Mouse (Mus musculus): ENCODE data around the gene Dgcr2.

The Dgcr2 gene

DNA sequence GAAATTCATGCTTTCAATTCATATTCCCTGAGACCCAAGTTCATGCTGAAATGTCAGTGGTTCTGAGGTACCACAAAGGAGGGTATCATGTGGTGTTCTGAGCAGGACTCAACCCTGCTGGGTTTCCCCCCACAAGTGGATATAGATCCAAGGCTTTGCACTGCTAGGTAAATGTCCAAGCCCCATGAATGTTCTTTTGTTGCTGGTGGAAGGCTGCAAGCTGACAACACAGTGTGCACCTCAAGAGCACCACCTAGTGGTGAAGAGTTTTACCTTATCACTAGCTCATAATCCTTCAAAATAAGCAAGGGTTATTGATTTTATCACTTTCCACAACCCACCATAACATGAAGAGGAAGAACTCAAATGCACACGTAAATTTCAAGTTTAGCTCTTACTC, 49.4 kb downstream of the Dgcr2 start:
- peak; percentile 62 for DNase-seq (ENCODE audit: low read depth, low spot score)

DNA sequence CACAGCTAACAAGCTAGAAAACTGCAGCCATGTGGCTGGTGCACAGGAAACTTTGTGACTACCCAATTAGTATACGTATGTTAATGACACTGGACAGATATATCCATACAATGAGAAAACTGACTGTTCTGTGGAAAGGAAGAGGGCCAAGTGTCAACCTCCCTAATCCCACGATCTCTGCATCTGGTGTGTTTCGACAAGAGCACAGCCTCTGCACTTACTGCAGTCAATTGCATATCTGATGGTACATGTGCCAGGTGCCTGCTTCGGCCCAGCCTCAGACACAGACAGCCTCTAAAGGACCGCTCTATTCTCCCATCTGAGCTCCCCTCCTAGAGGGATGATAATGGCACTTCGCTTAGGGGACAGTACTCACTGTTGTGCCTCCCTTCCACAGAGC, 49.9 kb downstream of the Dgcr2 start:
- DNase-seq (ENCODE audit: low read depth, low spot score) = no peak

DNA sequence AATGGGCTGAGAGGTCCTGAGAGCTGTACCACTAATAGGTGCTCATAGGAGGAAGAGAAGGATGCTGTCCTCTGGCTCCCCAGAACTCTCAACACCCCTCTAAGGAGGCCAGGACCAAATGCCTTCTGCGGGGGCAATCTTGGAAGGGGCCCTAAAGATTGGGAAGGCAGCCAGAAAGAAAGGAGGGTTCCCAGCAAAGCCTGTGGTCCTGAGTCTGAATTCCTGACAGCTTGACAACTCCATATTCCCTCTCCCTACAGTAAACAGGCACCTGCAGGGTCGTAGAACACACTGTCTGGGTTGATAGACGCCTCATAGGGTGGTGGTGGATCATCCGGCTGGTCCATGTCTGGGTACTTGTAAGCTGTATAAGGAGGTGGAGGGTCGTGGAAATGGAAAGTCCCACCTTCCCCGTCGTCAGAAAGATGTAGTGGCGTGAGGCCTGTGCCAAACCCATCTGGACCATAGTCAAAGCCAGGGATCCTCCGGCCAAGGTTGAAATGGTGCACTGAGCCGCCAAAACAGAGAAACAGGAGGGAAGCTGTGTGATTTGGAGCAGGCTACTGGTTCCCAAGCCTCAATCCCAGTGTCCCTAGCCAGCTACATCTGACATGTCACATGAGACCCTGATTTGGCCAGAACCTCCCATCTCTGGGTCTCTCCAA, 54.5 kb downstream of the Dgcr2 start:
- no peak for DNase-seq (ENCODE audit: low read depth, low spot score)

DNA sequence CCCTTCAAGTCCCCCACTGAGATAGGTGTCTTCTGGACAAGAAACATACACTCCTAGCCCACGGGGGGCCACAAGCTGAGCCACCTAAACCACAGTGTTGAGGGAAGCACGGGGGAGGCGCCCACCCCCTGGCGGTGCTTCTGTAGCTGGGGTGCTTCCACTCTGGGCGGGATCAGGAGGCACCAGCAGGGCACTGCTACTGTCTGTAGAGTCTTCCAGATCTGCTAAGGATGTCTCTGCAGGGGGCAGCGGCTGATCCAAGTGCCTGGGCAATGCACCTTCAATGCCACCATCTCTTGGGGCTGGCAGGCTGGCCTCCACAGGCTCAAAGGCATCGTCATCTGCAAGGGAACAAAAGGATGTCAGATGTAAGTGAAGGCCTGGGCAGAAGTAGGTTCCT, 55.9 kb downstream of the Dgcr2 start:
- no peak for DNase-seq (ENCODE audit: low read depth, low spot score)

DNA sequence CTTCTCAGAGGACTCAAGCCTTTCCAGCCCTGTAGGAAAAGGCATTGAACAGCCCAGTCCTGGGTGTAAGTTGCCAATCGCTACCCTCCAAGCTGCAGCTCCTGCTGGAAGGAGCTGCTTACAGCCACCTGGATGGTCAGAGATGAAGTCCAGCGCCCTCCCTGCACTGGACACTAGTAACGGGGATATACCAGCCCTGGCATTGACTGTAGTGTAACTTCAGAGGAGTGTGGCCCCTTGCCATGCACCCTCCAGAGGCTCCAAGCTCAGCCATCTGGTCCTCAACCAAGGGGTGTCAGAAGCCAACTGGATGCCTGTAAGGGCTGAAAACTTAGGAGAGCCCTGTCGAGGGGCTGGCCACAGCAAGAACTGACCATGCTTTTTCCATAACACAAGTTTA, 58.4 kb downstream of the Dgcr2 start:
- DNase-seq (ENCODE audit: low read depth, low spot score) = no peak

DNA sequence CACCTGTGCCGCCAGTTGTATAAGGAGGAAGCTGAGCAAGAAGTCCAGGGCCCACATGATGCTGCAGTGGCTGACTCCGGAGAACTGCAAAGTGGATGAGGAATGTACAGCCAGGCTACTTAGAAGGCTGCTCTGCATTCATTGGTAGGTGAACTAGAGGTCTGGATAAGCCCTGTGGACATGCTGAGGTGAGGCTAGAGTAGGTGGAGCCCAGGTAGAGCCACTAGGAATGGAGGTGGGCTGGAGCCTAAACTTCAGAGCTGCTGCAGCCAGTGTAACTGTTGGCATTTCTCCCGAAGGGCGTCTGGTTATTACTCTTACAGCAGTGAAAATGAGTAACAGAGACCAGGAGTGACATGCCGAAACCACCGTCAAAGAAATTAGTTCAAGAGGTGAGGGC, 60.3 kb downstream of the Dgcr2 start, which contains the start of gene Car15:
Car15 (minus strand) TSS at position 314 of the 400 bp plus-strand sequence.
- no peak for DNase-seq (ENCODE audit: low read depth, low spot score)

DNA sequence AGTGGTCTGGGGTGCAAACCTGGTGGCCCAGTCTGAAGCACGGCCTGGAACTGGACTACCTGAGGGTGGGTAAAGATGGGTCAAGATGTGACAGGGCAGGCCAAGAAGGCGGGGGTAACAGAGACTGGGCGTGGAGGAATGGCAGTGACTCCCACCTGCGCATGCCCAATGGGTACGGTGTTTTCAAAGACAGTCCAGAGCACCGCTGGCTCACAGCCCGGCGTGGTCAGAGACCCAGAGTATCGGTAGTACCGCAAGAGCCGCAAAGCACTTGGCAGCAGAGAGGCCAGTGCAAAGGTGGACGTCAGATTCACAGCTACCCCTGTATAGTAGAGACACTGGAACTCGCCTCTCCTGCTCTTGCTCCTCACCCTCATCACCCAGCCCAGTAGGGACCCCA, 62.9 kb downstream of the Dgcr2 start:
- DNase-seq (ENCODE audit: low read depth, low spot score) = no peak

DNA sequence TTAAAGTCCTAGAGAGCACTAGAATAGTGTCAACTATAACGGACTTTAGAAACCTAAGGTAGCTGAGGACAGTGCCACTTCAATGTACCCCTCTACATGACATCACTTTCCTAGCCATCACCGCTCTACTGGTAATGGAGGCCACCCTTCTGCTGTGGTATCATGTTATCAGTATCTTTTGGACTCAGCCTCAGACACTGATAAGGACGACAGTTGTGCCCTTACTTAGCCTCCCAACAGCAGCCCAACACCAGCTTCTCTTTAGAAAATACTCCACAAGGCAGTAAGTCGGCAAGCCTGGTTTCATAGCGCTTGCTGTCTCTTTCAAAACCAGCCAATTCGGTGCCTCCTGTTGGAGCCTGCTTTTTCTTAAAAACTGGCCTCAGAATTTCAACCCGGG, 63.8 kb downstream of the Dgcr2 start:
- DNase-seq (ENCODE audit: low read depth, low spot score) = no peak

DNA sequence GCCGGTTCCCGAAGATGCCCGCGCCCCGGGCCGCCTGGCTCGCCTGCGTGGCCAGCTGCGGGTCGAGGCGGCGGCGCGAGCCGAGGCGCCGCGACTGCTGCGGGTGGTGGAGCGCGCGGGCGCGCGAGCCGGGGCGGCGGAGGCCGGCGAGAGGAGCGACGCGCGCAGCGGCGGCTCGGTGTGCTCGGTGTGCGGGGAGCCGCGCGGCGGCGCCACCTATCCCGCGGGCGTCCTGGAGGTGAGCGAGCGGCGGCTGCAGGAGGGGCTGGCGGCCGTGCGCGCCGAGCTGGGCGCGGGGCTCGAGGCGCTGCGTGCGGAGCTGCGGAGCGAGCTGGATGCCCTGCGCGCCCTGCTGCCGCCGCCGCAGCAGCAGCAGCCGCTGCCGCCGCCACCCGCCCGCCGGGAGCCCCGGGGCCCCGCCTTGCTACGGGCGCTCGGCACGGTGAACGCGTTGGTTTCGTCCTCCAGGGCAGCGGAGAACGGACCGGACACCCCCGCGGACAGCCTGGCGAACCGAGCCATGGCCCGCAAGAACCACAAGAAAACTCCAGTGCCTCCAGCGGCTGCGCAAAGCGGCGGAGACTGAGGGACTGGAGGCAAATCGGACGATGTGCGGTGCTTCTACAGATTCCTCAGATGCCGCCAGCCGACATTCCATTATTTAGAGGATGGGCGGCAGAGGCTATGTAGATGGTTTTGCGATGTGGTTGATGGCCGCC, 64.5 kb downstream of the Dgcr2 start:
- no peak for DNase-seq (ENCODE audit: low read depth, low spot score)

DNA sequence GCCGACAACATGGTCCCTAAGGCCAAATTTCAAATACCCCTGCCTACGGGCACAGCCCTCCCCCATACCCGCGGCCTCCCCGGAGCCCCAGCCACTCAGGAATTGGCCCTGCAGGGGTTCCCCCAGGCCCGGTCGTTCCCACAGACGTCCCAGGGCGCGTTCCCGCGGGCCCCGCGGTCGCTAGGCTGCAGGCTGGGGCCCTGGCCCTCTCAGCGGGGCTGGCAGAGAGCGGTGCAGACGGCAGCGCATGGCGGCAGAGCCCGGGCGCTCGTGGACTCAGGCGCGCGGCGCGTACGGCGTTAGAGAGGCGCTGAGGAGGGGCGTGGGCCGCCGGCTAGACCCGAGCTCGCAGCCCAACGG, 65.1 kb downstream of the Dgcr2 start:
- no peak for DNase-seq (ENCODE audit: low read depth, low spot score)

DNA sequence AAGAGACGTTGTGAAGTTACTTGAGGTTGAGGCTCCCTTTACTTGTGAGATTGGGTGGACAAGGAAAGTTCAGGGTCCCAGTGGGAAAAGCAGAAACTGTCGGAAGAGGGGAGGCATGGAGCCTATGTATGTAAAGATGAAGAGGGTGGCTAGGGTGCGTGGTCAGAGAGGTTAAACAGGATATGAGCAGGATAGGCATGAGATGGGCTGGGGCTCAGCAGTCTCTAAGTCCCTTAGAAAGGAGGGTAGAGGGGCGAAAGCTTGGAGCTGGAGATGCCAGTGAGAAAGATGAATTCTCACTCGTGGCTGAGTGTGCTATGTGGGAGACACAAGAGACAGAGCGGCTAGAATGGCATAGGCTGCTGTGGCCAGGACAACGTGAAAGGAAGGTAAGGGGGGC, 65.5 kb downstream of the Dgcr2 start, which contains the start of gene B830017H08Rik:
B830017H08Rik (plus strand) TSS at position 301 of the 400 bp plus-strand sequence.
- no peak for DNase-seq (ENCODE audit: low read depth, low spot score)

DNA sequence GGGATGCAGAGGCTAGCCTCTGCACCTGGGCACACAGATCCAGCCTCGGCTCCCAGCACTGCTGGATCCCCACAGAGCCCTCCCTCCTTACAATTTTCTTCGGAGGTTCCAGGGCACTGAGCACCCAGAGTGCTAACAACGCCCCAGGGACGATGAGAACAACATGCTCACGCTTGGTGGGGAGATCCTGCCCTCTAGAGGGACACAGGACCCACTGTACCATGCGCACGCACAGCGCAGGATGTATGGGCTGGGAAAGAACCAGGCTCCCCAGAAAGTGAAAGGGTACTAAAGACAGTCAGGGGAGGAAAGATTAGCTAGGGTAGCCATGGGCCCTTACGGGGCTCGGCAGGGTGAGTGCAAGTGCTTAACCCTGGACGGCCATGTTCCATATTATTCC, 66.6 kb downstream of the Dgcr2 start:
- DNase-seq (ENCODE audit: low read depth, low spot score) = no peak

DNA sequence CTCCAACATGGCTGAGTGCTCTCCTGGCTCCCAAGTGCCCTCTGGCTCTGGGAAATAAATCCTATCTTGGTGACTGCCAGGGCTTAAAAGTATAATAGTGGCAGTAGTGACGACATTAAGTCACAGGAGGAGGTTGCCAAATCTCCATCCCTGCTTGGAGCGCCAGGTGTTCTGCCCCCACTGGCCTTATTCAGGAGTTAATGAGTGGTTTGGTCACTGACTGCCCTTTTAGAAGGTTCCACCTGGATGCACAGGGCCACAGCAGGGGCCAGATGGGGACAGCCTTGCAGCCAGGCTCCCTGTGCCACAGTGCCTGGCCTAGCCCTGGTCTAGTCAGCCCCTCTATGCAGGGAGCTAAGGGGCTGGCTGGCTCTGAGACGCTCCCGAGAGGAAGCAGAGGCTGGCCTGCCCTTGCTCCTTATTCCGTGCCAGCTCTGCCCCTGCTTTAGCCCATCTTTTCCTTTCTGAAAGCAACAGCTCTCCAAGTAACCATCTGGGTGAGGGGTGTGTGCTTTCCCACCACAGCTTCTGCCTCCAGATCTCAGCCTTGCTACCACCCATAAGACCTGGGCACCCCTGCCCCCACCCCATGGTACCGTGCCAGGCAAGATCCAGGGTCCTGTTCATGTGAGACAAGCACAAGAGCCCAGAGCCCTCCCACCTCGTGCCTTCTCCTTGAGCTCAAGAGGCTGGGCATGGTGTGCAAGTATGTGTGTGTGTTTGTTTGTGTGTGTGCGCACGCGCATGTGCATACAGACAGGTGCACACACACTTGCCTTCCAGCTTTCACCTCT, 67.8 kb downstream of the Dgcr2 start:
- no peak for DNase-seq (ENCODE audit: low read depth, low spot score)

DNA sequence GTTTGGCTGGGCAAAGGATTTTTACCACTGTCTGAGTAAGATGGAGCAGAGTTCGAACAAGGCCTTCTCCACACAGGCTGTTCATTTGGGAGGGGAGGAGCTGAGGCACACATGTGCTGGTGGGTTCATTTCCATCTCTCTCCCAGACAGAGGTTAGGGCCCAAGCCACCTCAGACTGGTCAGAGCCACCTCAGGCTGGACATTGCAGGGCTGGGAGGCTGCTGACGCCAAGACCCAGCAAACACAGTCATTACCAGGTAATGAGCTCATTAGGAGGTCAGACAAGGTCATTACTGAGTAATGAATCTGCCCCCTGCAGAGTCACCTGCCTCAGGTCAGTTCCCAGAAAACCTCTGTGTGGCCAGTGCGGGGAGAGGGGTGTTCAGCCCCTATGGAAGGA, 69.5 kb downstream of the Dgcr2 start:
- DNase-seq (ENCODE audit: low read depth, low spot score) = no peak

DNA sequence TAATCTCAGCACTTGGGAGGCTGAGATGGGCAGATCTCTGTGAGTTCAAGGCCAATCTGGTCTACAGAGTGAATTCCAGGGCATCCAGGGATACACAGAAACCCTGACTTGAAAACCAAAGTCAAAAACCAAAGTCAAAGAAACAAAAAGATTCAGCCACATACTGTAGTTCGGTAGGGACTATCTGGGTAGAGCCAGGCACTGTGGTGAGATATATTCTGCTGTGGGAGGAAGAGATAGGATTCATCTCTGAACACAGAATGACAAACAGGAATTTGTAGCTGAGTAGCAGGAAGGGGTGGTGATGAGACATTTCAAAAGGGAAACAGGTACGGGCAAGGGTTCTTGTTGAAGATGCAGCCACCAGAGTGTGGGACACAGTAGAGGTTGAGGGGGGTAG, 70.1 kb downstream of the Dgcr2 start:
- DNase-seq (ENCODE audit: low read depth, low spot score) = no peak

DNA sequence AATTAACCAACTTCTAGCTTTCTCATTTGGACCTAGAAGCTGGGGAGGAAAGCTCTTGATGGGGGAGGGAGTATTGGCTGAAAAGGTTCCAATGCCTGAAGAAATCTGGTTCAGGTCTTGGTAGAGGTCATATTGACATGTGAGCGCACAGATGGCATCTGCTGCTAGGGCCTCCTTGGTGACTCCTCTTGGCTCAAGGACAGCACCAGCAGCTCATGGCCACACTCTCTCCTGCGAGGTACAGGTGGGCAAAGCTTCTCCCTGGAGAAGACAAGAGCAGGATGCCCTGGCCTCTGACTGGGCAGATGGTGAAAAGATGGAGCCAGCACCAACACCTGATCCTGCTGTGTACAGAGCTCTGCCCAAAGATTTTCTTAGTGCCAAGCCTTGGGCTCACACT, 71.9 kb downstream of the Dgcr2 start:
- no peak for DNase-seq (ENCODE audit: low read depth, low spot score)

DNA sequence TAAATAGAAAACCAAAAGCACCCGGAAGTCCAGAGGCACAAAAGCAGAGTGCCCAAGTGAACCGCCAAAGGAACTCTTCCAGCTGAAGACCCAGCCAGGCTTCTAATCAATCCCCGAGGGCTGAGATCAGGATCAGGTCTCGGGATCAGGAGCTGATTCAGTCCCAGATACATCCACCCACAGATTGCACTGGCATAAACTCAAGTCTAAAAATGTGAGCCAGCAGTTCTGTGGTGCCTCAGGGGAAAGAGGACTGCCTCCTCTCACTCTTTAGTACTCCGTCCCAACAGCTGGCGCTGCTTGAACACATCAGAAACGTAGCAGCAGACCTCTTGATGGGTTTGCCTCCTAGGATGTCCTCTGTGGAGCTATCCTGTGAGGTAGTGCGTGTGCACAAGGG, 81.8 kb downstream of the Dgcr2 start:
- DNase-seq (ENCODE audit: low read depth, low spot score) = no peak

DNA sequence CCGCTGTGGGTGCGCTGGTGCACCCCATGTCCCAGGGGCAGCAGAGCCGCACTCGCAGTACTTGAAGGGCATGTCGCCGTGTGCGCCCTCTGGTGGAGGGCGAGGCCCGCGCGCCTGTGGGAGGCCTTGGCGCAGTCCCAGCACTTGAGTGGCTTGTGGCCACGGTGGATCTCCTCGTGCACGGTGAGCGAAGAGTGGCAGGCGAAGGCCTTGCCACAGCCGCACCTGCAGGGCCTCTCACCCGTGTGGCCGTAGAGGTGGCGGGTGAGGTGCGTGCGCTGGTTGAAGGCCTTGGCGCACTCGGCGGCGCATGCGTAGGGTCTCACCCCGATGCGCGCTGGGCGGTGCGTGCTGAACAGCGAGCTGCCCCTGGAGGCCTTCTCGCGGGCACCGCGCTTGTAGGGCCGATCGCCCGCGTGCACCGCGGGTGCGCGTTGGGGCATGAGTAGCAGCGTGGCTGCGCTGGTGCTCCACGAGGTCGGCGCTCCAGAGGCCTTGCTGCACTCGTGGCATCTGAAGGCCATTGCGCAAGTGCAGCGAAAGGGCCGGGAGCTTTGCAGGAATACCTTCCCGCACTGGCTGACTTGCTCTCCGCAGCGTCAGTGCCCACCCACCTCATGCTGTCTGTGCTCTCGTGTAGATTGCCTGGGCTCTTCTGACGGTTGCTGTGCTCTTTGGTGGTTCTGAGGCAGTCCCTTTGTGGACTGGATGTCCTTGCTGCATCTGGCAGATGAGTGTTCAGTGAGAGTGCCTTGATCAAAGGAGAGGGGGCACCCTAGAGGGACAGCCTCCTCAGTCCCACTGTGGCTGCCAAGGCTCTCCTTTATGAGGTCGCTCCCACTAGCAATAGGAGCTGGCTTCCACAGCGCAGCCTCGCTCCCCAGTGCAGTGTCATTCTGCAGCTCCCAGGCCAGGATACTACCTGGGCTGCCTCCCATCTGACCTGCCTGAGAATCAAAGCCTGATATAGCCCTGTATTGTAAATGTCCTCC, 82.7 kb downstream of the Dgcr2 start:
- DNase-seq (ENCODE audit: low read depth, low spot score) = peak; percentile 71

DNA sequence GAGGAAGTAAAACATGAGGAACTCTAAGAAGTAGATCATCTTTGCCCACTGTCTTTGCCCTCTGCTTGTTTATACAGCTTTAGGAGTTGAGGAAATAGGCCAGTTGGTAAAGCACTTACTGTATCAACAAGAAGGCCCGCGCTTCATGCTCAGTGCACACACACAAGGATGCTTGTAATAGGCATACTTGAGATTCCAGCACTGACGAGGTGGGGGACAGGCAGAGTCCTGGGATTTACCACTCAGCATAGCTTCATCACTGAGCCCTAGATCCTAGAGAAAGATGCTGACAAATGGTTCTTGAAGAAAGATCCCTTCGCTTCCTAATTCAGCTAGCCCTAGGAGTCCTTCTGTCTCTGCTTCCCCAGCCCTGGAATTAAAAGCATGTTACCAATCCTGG, 85.2 kb downstream of the Dgcr2 start:
- DNase-seq (ENCODE audit: low read depth, low spot score) = no peak

DNA sequence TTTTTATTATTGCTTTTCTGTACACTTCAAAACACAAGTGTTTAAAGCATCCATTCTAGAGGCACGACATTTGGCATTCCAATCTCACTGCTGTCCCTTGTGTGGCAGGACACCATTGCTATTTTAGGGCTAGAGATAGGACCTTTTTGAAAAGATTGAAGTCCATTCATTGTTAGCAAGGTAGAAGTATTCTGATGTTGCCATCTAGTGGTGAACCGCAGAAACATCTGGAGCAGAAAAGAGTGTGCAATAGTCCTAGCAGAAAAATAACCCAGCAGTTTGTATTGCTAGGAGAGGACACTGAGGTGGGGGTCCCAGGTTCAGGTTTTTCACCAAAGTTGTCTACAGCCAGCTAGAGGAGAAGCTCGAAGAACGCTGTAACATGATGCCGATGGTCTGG, 86.2 kb downstream of the Dgcr2 start:
- DNase-seq (ENCODE audit: low read depth, low spot score) = no peak

DNA sequence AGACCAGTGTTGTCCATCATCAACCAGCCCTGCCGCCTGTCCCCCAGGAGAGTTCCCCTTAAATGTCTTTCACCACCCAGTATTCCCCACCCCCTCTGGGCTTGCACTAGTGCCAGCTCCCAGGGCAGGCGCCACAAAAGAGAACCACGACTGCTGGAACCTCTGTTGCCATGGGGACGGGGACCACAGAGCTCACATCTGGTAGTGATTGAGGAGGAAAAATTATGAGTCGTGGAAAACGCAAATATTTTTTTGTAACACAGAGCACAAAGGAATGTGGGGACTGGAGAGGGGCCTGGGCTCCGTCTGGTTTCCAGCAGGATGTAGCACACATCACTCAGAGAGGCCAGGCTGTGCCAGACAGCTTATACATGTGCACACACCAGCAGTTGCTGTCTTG, 88.7 kb downstream of the Dgcr2 start:
- peak; percentile 78 for DNase-seq (ENCODE audit: low read depth, low spot score)

Measured in embryo, embryonic 11.5 days (tissue).